Mouse (Mus musculus) midbrain, embryonic 15.5 days (tissue): Measurements from ENCODE around the gene Tmem190. TPM values are rescaled to one million over a fixed set of nuclear protein-coding genes. Genes with fewer than 3 reads are reported as not detected.
A peak's percentile ranks its signal among the peaks of the same experiment; 100 is the strongest.
"Not testable (repeated sequence)": the region's sequence is repeated elsewhere in the genome, so short reads cannot be mapped to it uniquely, and the experiment has no call there.

Experiments used
- ATAC-seq: fragments of 200-750 bp; cut with Nextera tagmentation; replicated peaks from 2 replicates; pipeline ENCODE4 v1.8.0; 2017; ENCODE audit warnings: moderate TSS enrichment
- H3K27ac ChIP-seq: fragments of 300-500 bp; sonication (generic); 2 replicates; pipeline ENCODE4 v1.5.1; 2015; ENCODE audit warnings: mild to moderate bottlenecking, inconsistent platforms
- H3K27me3 ChIP-seq: fragments of 300-500 bp; sonication (generic); replicated peaks from 2 replicates; pipeline ENCODE4 v1.6.1; 2015; ENCODE audit warnings: inconsistent platforms
- H3K36me3 ChIP-seq: fragments of 300-500 bp; sonication (generic); replicated peaks from 2 replicates; pipeline ENCODE4 v1.6.1; 2015; ENCODE audit warnings: inconsistent platforms
- H3K4me1 ChIP-seq: fragments of 300-500 bp; sonication (generic); 2 replicates; pipeline ENCODE4 v1.6.1; 2015; ENCODE audit warnings: inconsistent platforms
- H3K4me2 ChIP-seq: fragments of 300-500 bp; sonication (generic); 2 replicates; pipeline ENCODE4 v1.6.1; 2015; ENCODE audit warnings: inconsistent platforms, mild to moderate bottlenecking, moderate library complexity
- H3K4me3 ChIP-seq: fragments of 300-500 bp; sonication (generic); 2 replicates; pipeline ENCODE4 v1.5.1; 2015; ENCODE audit warnings: mild to moderate bottlenecking, inconsistent platforms
- H3K9ac ChIP-seq: fragments of 300-500 bp; sonication (generic); 2 replicates; pipeline ENCODE4 v1.6.1; 2015; ENCODE audit warnings: mild to moderate bottlenecking, inconsistent platforms
- H3K9me3 ChIP-seq: fragments of 300-500 bp; sonication (generic); 2 replicates; pipeline ENCODE4 v1.6.1; 2016; ENCODE audit warnings: inconsistent platforms
- WGBS: fragments of 180-500 bp; shearing (Covaris S2); methylation state at CpG from one replicate; pipeline ENCODE4 v1.1.7; 2015; ENCODE audit warnings: mixed read lengths; 5-methylcytosine and 5-hydroxymethylcytosine counted together
- polyA plus RNA-seq: library from polyadenylated mRNA; unstranded; fragments of >200 nt; fragmentation: Nextera tagmentation; extraction: Ambion mirVana; gene quantifications from 2 replicates; pipeline ENCODE4 v1.2.1, GENCODE M21; 2015

Tmem190 gene
- polyA plus RNA-seq, 1 experiment from 2014 or later = not detected

- Histone ChIP-seq H3K9me3 (no peaks in the 10 kb centered on the region), H3K27ac (no peak overlapping the region), H3K4me2 (no peak overlapping the region), H3K36me3 (no peaks in the 10 kb centered on the region), H3K4me3 (no peak overlapping the region), H3K9ac (no peak overlapping the region), H3K4me1 (peaks cover 10% of the 10 kb centered on the region; the same call in 1 of the 2 replicates), H3K27me3 (peaks cover 47% of the 10 kb centered on the region)
- 1% methylated on average over 15 of the region's 20 CpGs for WGBS
- no peak for ATAC-seq
Observed at GRCm38 (mm10) chr7:4777851-4778637, 4.7 kb upstream of the Tmem190 start.

GRCm38 (mm10) chr7:4779921-4780320 lies 2.8 kb upstream of the Tmem190 start:
- H3K4me1 ChIP-seq = peaks cover 10% of the 10 kb centered on the region; the same call in 1 of the 2 replicates
- H3K27me3 ChIP-seq = peaks cover 47% of the 10 kb centered on the region
- WGBS = 33% methylated on average over 5 of the region's 5 CpGs
- no peak overlapping the region for H3K9ac ChIP-seq
- H3K27ac ChIP-seq = no peak overlapping the region
- no peaks in the 10 kb centered on the region for H3K9me3 ChIP-seq
- ATAC-seq = no peak
- no peak overlapping the region for H3K4me2 ChIP-seq
- no peak overlapping the region for H3K4me3 ChIP-seq
- no peaks in the 10 kb centered on the region for H3K36me3 ChIP-seq

- no peak for ATAC-seq
- Histone ChIP-seq H3K4me3 (no peak overlapping the region), H3K27me3 (peaks cover 28% of the 10 kb centered on the region), H3K4me1 (peaks cover 5% of the 10 kb centered on the region; the same call in 1 of the 2 replicates), H3K36me3 (no peaks in the 10 kb centered on the region), H3K9me3 (no peaks in the 10 kb centered on the region), H3K9ac (no peak overlapping the region), H3K4me2 (no peak overlapping the region), H3K27ac (no peak overlapping the region)
- 58% methylated on average over 3 of the region's 3 CpGs for WGBS
Observed at GRCm38 (mm10) chr7:4782130-4782529, 607 bp upstream of the Tmem190 start.

- H3K9me3 ChIP-seq = no peaks in the 10 kb centered on the region
- H3K4me2 ChIP-seq = no peak overlapping the region
- 86% methylated on average over 14 of the region's 14 CpGs for WGBS
- ATAC-seq = no peak
- H3K4me3 ChIP-seq = no peak overlapping the region
- H3K36me3 ChIP-seq = no peaks in the 10 kb centered on the region
- H3K27me3 ChIP-seq = peaks cover 14% of the 10 kb centered on the region; the same call in 1 of the 2 replicates
- peaks cover 5% of the 10 kb centered on the region for H3K4me1 ChIP-seq
- H3K27ac ChIP-seq = no peak overlapping the region
- H3K9ac ChIP-seq = no peak overlapping the region
Observed at GRCm38 (mm10) chr7:4783667-4784268, 1.0 kb downstream of the Tmem190 start.

GRCm38 (mm10) chr7:4788499-4789435 lies 6.0 kb downstream of the Tmem190 start:
- Histone ChIP-seq H3K9me3 (no peaks in the 10 kb centered on the region), H3K27me3 (0 out of 2 replicates have a peak, but pooled peaks cover 2% of the 10 kb centered on the region), H3K9ac (peak overlapping the region; percentile 71), H3K4me3 (peak overlapping the region; percentile 48), H3K27ac (peak overlapping the region; percentile 64), H3K4me2 (peak overlapping the region; percentile 84), H3K36me3 (no peaks in the 10 kb centered on the region), H3K4me1 (peaks cover 14% of the 10 kb centered on the region)
- peak; percentile 34 for ATAC-seq
- WGBS = 2% methylated on average over 64 of the region's 64 CpGs

GRCm38 (mm10) chr7:4789436-4789935 lies 6.7 kb downstream of the Tmem190 start, which contains the start of gene Tmem238:
Tmem238 (minus strand) TSS chr7:4789656.
- Histone ChIP-seq H3K27ac (peak within 1 kb of the TSS; percentile 64), H3K9ac (peak within 1 kb of the TSS; percentile 71), H3K27me3 (0 out of 2 replicates have a peak, but pooled peaks cover 2% of the 10 kb centered on the region), H3K9me3 (no peaks in the 10 kb centered on the region), H3K4me2 (peak within 1 kb of the TSS; percentile 84), H3K36me3 (peaks cover 1% of the 10 kb centered on the region; the same call in 1 of the 2 replicates), H3K4me3 (peak within 1 kb of the TSS; percentile 48), H3K4me1 (peaks cover 21% of the 10 kb centered on the region)
- WGBS = 9% methylated on average over 40 of the region's 40 CpGs
- ATAC-seq = peak; percentile 8; the same call in 1 of the 2 replicates

- H3K9me3 ChIP-seq = no peaks in the 10 kb centered on the region
- H3K36me3 ChIP-seq = peaks cover 19% of the 10 kb centered on the region
- peaks cover 26% of the 10 kb centered on the region for H3K4me1 ChIP-seq
- H3K27me3 ChIP-seq = 0 out of 2 replicates have a peak, but pooled peaks cover 2% of the 10 kb centered on the region
- 2% methylated on average over 54 of the region's 54 CpGs for WGBS
- peak within 1 kb of the TSS; percentile 90 for H3K27ac ChIP-seq
- peak within 1 kb of the TSS; percentile 77 for H3K4me2 ChIP-seq
- peak within 1 kb of the TSS; percentile 95 for H3K9ac ChIP-seq
- ATAC-seq = peak; percentile 89
- H3K4me3 ChIP-seq = peak within 1 kb of the TSS; percentile 92
Observed at GRCm38 (mm10) chr7:4792278-4793212, 9.8 kb downstream of the Tmem190 start, which contains the start of gene Rpl28. Rpl28 (plus strand) TSS chr7:4792874.

- WGBS = under 1% methylated on average over 29 of the region's 31 CpGs
- not testable (repeated sequence) for ATAC-seq, H3K9me3 ChIP-seq, H3K27me3 ChIP-seq
- peak overlapping the region; percentile 92 for H3K4me3 ChIP-seq
- H3K4me2 ChIP-seq = peak overlapping the region; percentile 77
- H3K36me3 ChIP-seq = peaks cover 24% of the 10 kb centered on the region
- peak overlapping the region; percentile 95 for H3K9ac ChIP-seq
- H3K27ac ChIP-seq = peak overlapping the region; percentile 90
- peaks cover 25% of the 10 kb centered on the region for H3K4me1 ChIP-seq
Observed at GRCm38 (mm10) chr7:4793248-4793647, 10.5 kb downstream of the Tmem190 start.

- ATAC-seq = no peak
- 50% methylated on average over 4 of the region's 4 CpGs for WGBS
- peak overlapping the region; percentile 90 for H3K27ac ChIP-seq
Observed at GRCm38 (mm10) chr7:4793674-4794073, 10.9 kb downstream of the Tmem190 start.

GRCm38 (mm10) chr7:4794631-4795168 lies 12.0 kb downstream of the Tmem190 start:
- no peak overlapping the region for H3K4me3 ChIP-seq

More at GRCm38 (mm10) chr7:4793674-4794073, 10.9 kb downstream of the Tmem190 start:
- Histone ChIP-seq H3K9ac (peak overlapping the region; percentile 95), H3K9me3 (no peaks in the 10 kb centered on the region), H3K4me1 (peaks cover 21% of the 10 kb centered on the region), H3K4me3 (peak overlapping the region; percentile 92), H3K36me3 (peaks cover 24% of the 10 kb centered on the region), H3K27me3 (no peaks in the 10 kb centered on the region), H3K4me2 (peak overlapping the region; percentile 77)

More at GRCm38 (mm10) chr7:4794631-4795168, 12.0 kb downstream of the Tmem190 start:
- H3K9ac ChIP-seq = no peak overlapping the region
- peaks cover 24% of the 10 kb centered on the region for H3K36me3 ChIP-seq
- no peaks in the 10 kb centered on the region for H3K9me3 ChIP-seq
- H3K4me2 ChIP-seq = no peak overlapping the region
- no peak overlapping the region for H3K27ac ChIP-seq
- no peaks in the 10 kb centered on the region for H3K27me3 ChIP-seq
- ATAC-seq = no peak
- WGBS = 84% methylated on average over 3 of the region's 3 CpGs
- peaks cover 17% of the 10 kb centered on the region for H3K4me1 ChIP-seq
